Comparison of ENCODE assay signal across 7 mouse cellular contexts in genomic region chr17:29031085-29031711, GRCm38 (mm10). TPM values are rescaled to one million over a fixed set of nuclear protein-coding genes. Genes with fewer than 3 reads are reported as not detected.
DNase-seq lines count a peak whose midpoint lies in the region; ATAC-seq and TF ChIP-seq lines count a peak whose summit lies in the region.
"Not testable (repeated sequence)": the region's sequence is repeated elsewhere in the genome, so short reads cannot be mapped to it uniquely, and the experiment has no call there.

No protein-coding gene starts in this region.

- peak overlapping the region; percentile 77; the same call in 1 of the 2 replicates for H3K9ac ChIP-seq in forebrain, embryonic 15.5 days (replicated peaks)
- peak overlapping the region; percentile 90 for H3K9ac ChIP-seq in heart, postnatal 0 days (replicated peaks; ENCODE audit: low read depth, low read length)
- H3K9ac ChIP-seq in limb, embryonic 14.5 days (ENCODE audit: low read depth, low read length, severe bottlenecking): peak overlapping the region; percentile 98
- peak overlapping the region; percentile 99 for H3K9ac ChIP-seq in lung, embryonic 16.5 days (ENCODE audit: low read length)
- H3K9ac ChIP-seq in neural tube, embryonic 11.5 days (ENCODE audit: low read length): peak overlapping the region; percentile 97

- not testable (repeated sequence) for H3K27me3 ChIP-seq in embryonic facial prominence, embryonic 10.5 days (replicated peaks; ENCODE audit: low read depth, poor library complexity, severe bottlenecking); forebrain, embryonic 15.5 days; heart, postnatal 0 days (ENCODE audit: control insufficient read depth, insufficient read depth, low read length); limb, embryonic 14.5 days (ENCODE audit: control insufficient read depth, insufficient read depth, low read length); lung, embryonic 16.5 days (ENCODE audit: control insufficient read depth, insufficient read depth, low read depth, low read length); neural tube, embryonic 11.5 days (ENCODE audit: control insufficient read depth, insufficient read depth, low read length)

- H3K27ac ChIP-seq in embryonic facial prominence, embryonic 10.5 days (replicated peaks): peak overlapping the region; percentile 99
- peak overlapping the region; percentile 97 for H3K27ac ChIP-seq in forebrain, embryonic 15.5 days (replicated peaks)
- H3K27ac ChIP-seq in heart, postnatal 0 days (ENCODE audit: low read depth): peak overlapping the region; percentile 96
- peak overlapping the region; percentile 99 for H3K27ac ChIP-seq in limb, embryonic 14.5 days (replicated peaks; ENCODE audit: low read depth, low read length)
- H3K27ac ChIP-seq in lung, embryonic 16.5 days (ENCODE audit: low read length): peak overlapping the region; percentile 99
- H3K27ac ChIP-seq in neural tube, embryonic 11.5 days (ENCODE audit: low read depth, low read length): peak overlapping the region; percentile 96

- H3K4me3 ChIP-seq in embryonic facial prominence, embryonic 10.5 days: peak overlapping the region; percentile 77
- H3K4me3 ChIP-seq in forebrain, embryonic 15.5 days: peak overlapping the region; percentile 66
- H3K4me3 ChIP-seq in heart, postnatal 0 days (ENCODE audit: low read depth, low read length): peak overlapping the region; percentile 57
- peak overlapping the region; percentile 66 for H3K4me3 ChIP-seq in limb, embryonic 14.5 days (replicated peaks; ENCODE audit: low read length)
- peak overlapping the region; percentile 73 for H3K4me3 ChIP-seq in lung, embryonic 16.5 days (ENCODE audit: low read length)
- H3K4me3 ChIP-seq in neural tube, embryonic 11.5 days (ENCODE audit: low read depth, low read length): peak overlapping the region; percentile 70

- H3K9me3 ChIP-seq in embryonic facial prominence, embryonic 10.5 days; forebrain, embryonic 15.5 days; heart, postnatal 0 days (replicated peaks; ENCODE audit: control insufficient read depth, low read length); limb, embryonic 14.5 days (ENCODE audit: control insufficient read depth, low read length); lung, embryonic 16.5 days (ENCODE audit: control insufficient read depth, low read length); neural tube, embryonic 11.5 days (ENCODE audit: control insufficient read depth, low read length): not testable (repeated sequence)

- not testable (repeated sequence) for TF ChIP-seq EP300 in heart, postnatal 0 days (IDR thresholded peaks at IDR 0.05; ENCODE audit: low read depth)

- not testable (repeated sequence) for TF ChIP-seq POLR2A in limb, embryonic 14.5 days (IDR thresholded peaks at IDR 0.05; ENCODE audit: borderline replicate concordance, extremely low read depth, insufficient read depth, insufficient read length)

- peaks cover 22% of the 10 kb centered on the region for H3K36me3 ChIP-seq in embryonic facial prominence, embryonic 10.5 days (replicated peaks)
- H3K36me3 ChIP-seq in forebrain, embryonic 15.5 days; heart, postnatal 0 days (replicated peaks; ENCODE audit: control insufficient read depth, insufficient read depth, low read length); limb, embryonic 14.5 days (ENCODE audit: control insufficient read depth, insufficient read depth, low read length); lung, embryonic 16.5 days (ENCODE audit: control insufficient read depth, insufficient read depth, low read length); neural tube, embryonic 11.5 days (ENCODE audit: control insufficient read depth, insufficient read depth, low read length): not testable (repeated sequence)

- not testable (repeated sequence) for DNase-seq in embryonic facial prominence, embryonic 10.5 days (ENCODE audit: low spot score); heart, postnatal 0 days (ENCODE audit: low spot score); limb, embryonic 14.5 days (ENCODE audit: low spot score); neural tube, embryonic 11.5 days (ENCODE audit: low spot score)
- DNase-seq in kidney, adult 11 months: peak; percentile 40

- not testable (repeated sequence) for TF ChIP-seq CTCF in heart, postnatal 0 days (IDR thresholded peaks at IDR 0.05; ENCODE audit: low read depth)

- peaks cover 26% of the 10 kb centered on the region for H3K4me1 ChIP-seq in embryonic facial prominence, embryonic 10.5 days
- H3K4me1 ChIP-seq in forebrain, embryonic 15.5 days: peaks cover 25% of the 10 kb centered on the region
- H3K4me1 ChIP-seq in heart, postnatal 0 days (ENCODE audit: control insufficient read depth, insufficient read depth); limb, embryonic 14.5 days (ENCODE audit: control insufficient read depth, insufficient read depth, low read length): not testable (repeated sequence)
- H3K4me1 ChIP-seq in lung, embryonic 16.5 days (replicated peaks; ENCODE audit: control insufficient read depth, insufficient read depth, low read length): peaks cover 18% of the 10 kb centered on the region
- peaks cover 10% of the 10 kb centered on the region for H3K4me1 ChIP-seq in neural tube, embryonic 11.5 days (ENCODE audit: control insufficient read depth, insufficient read depth, low read length)

- ATAC-seq in forebrain, embryonic 15.5 days (replicated peaks); heart, postnatal 0 days (ENCODE audit: insufficient read depth, low read depth); limb, embryonic 14.5 days (ENCODE audit: low FRiP score, low read depth); lung, embryonic 16.5 days (ENCODE audit: low read depth); neural tube, embryonic 11.5 days (ENCODE audit: insufficient read depth, low FRiP score, low TSS enrichment): not testable (repeated sequence)

- WGBS in embryonic facial prominence, embryonic 10.5 days: 52% methylated on average over 7 of the region's 7 CpGs
- 59% methylated on average over 7 of the region's 7 CpGs for WGBS in forebrain, embryonic 15.5 days
- 69% methylated on average over 7 of the region's 7 CpGs for WGBS in heart, postnatal 0 days
- WGBS in limb, embryonic 14.5 days: 49% methylated on average over 7 of the region's 7 CpGs
- 44% methylated on average over 7 of the region's 7 CpGs for WGBS in lung, embryonic 16.5 days
- 60% methylated on average over 7 of the region's 7 CpGs for WGBS in neural tube, embryonic 11.5 days

- peak overlapping the region; percentile 53 for H3K4me2 ChIP-seq in forebrain, embryonic 15.5 days (replicated peaks)
- H3K4me2 ChIP-seq in heart, postnatal 0 days (ENCODE audit: low read depth, low read length): peak overlapping the region; percentile 77
- H3K4me2 ChIP-seq in limb, embryonic 14.5 days (replicated peaks; ENCODE audit: low read depth, low read length, severe bottlenecking): peak overlapping the region; percentile 70
- peak overlapping the region; percentile 86 for H3K4me2 ChIP-seq in lung, embryonic 16.5 days (ENCODE audit: low read depth, low read length)
- peak overlapping the region; percentile 72 for H3K4me2 ChIP-seq in neural tube, embryonic 11.5 days (ENCODE audit: low read depth)

RNA-seq across cellular contexts. Expression of gene Srsf3, which starts 1.2 kb away (rescaled TPM):
- polyA plus RNA-seq in embryonic facial prominence, embryonic 10.5 days (2016; fragmentation: Nextera tagmentation; extraction: Ambion mirVana): 830 and 831 TPM in 2 replicates
- polyA plus RNA-seq in forebrain, embryonic 15.5 days (2015; fragmentation: Nextera tagmentation; extraction: Ambion mirVana): 594 and 620 TPM in 2 replicates
- 110 and 151 TPM in 2 replicates for total RNA-seq in heart, postnatal 0 days (2014; rRNA removed; ENCODE audit: low replicate concordance)
- polyA plus RNA-seq in heart, postnatal 0 days (2015; fragmentation: Nextera tagmentation; extraction: Ambion mirVana): 202 and 238 TPM in 2 replicates
- polyA plus RNA-seq in limb, embryonic 14.5 days (2012; rRNA removed): 385 and 390 TPM in 2 replicates
- 561 and 596 TPM in 2 replicates for polyA plus RNA-seq in limb, embryonic 14.5 days (2014; fragmentation: Nextera tagmentation; extraction: Ambion mirVana)
- polyA plus RNA-seq in lung, embryonic 16.5 days (2015; fragmentation: Nextera tagmentation; extraction: Ambion mirVana): 563 and 593 TPM in 2 replicates
- polyA plus RNA-seq in neural tube, embryonic 11.5 days (2014; fragmentation: Nextera tagmentation; extraction: Ambion mirVana): 784 and 802 TPM in 2 replicates

RNA-seq across cellular contexts. Expression of gene Stk38, which starts 23.4 kb away (rescaled TPM):
- polyA plus RNA-seq in embryonic facial prominence, embryonic 10.5 days (2016; fragmentation: Nextera tagmentation; extraction: Ambion mirVana): 118 and 125 TPM in 2 replicates
- 119 and 128 TPM in 2 replicates for polyA plus RNA-seq in forebrain, embryonic 15.5 days (2015; fragmentation: Nextera tagmentation; extraction: Ambion mirVana)
- total RNA-seq in heart, postnatal 0 days (2014; rRNA removed; ENCODE audit: low replicate concordance): 49.8 and 50.1 TPM in 2 replicates
- polyA plus RNA-seq in heart, postnatal 0 days (2015; fragmentation: Nextera tagmentation; extraction: Ambion mirVana): 53.7 and 57.3 TPM in 2 replicates
- polyA plus RNA-seq in limb, embryonic 14.5 days (2012; rRNA removed): 115 TPM in 2 replicates
- polyA plus RNA-seq in limb, embryonic 14.5 days (2014; fragmentation: Nextera tagmentation; extraction: Ambion mirVana): 86.6 and 99.3 TPM in 2 replicates
- polyA plus RNA-seq in lung, embryonic 16.5 days (2015; fragmentation: Nextera tagmentation; extraction: Ambion mirVana): 103 and 113 TPM in 2 replicates
- 141 and 145 TPM in 2 replicates for polyA plus RNA-seq in neural tube, embryonic 11.5 days (2014; fragmentation: Nextera tagmentation; extraction: Ambion mirVana)

RNA-seq across cellular contexts. Expression of gene Cdkn1a, which starts 59.6 kb away (rescaled TPM):
- 26.0 and 27.5 TPM in 2 replicates for polyA plus RNA-seq in embryonic facial prominence, embryonic 10.5 days (2016; fragmentation: Nextera tagmentation; extraction: Ambion mirVana)
- polyA plus RNA-seq in forebrain, embryonic 15.5 days (2015; fragmentation: Nextera tagmentation; extraction: Ambion mirVana): 39.2 and 39.4 TPM in 2 replicates
- total RNA-seq in heart, postnatal 0 days (2014; rRNA removed; ENCODE audit: low replicate concordance): 16.7 and 42.8 TPM in 2 replicates
- 48.2 and 48.9 TPM in 2 replicates for polyA plus RNA-seq in heart, postnatal 0 days (2015; fragmentation: Nextera tagmentation; extraction: Ambion mirVana)
- polyA plus RNA-seq in limb, embryonic 14.5 days (2012; rRNA removed): 61.6 and 63.6 TPM in 2 replicates
- 114 and 164 TPM in 2 replicates for polyA plus RNA-seq in limb, embryonic 14.5 days (2014; fragmentation: Nextera tagmentation; extraction: Ambion mirVana)
- 41.3 and 43.7 TPM in 2 replicates for polyA plus RNA-seq in lung, embryonic 16.5 days (2015; fragmentation: Nextera tagmentation; extraction: Ambion mirVana)
- polyA plus RNA-seq in neural tube, embryonic 11.5 days (2014; fragmentation: Nextera tagmentation; extraction: Ambion mirVana): 35.0 and 45.3 TPM in 2 replicates
